Mouse (Mus musculus): ENCODE measurements around the gene Itga9. TPM values are rescaled to one million over a fixed set of nuclear protein-coding genes. Genes with fewer than 3 reads are reported as not detected.

The Itga9 gene
- polyA plus RNA-seq, 1 experiment, result 6.2 TPM

DNA sequence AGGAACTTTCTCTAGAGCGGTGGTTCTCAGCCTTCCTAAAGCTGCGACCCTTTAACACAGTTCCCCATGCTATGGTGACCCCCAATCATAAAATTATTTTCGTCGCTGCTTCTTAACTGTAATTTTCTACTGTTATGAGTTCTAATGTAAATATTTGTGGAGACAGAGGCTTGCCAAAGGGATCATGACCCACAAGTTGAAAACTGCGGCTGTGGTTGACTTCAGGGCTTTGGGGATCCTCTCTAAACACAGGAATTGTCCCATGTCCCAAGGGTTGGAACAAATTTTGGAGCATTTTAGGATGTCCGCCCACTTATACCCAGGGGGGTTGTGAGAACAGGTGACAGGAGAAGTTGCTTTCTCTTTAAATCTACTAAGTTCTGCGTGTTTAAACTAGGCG is 107.0 kb downstream of the Itga9 start:
- Histone ChIP-seq H3K4me3 (ENCODE audit: control insufficient read depth, low read depth, low read length) (no peak overlapping the region), H3K36me3 (ENCODE audit: control insufficient read depth, insufficient read depth, low read length) (no peaks in the 10 kb centered on the region), H3K27ac (ENCODE audit: control insufficient read depth, insufficient read depth, low read depth, low read length) (no peak overlapping the region), H3K27me3 (ENCODE audit: control insufficient read depth, insufficient read depth, low read length) (no peaks in the 10 kb centered on the region), H3K4me1 (ENCODE audit: control insufficient read depth, insufficient read depth, low read length) (no peaks in the 10 kb centered on the region)
- TF ChIP-seq CTCF (IDR thresholded peaks at IDR 0.05; ENCODE audit: control insufficient read depth, insufficient read depth, insufficient replicate concordance, low read depth, low read length), result no peak
- TF ChIP-seq POLR2A (IDR thresholded peaks at IDR 0.05; ENCODE audit: control insufficient read depth, low read depth, low read length), result no peak

- TF ChIP-seq CTCF (IDR thresholded peaks at IDR 0.05; ENCODE audit: control insufficient read depth, insufficient read depth, insufficient replicate concordance, low read depth, low read length), result no peak
- TF ChIP-seq POLR2A (IDR thresholded peaks at IDR 0.05; ENCODE audit: control insufficient read depth, low read depth, low read length), result no peak
Observed at GRCm38 (mm10) chr9:118714536-118714935, 108.0 kb downstream of the Itga9 start.

DNA sequence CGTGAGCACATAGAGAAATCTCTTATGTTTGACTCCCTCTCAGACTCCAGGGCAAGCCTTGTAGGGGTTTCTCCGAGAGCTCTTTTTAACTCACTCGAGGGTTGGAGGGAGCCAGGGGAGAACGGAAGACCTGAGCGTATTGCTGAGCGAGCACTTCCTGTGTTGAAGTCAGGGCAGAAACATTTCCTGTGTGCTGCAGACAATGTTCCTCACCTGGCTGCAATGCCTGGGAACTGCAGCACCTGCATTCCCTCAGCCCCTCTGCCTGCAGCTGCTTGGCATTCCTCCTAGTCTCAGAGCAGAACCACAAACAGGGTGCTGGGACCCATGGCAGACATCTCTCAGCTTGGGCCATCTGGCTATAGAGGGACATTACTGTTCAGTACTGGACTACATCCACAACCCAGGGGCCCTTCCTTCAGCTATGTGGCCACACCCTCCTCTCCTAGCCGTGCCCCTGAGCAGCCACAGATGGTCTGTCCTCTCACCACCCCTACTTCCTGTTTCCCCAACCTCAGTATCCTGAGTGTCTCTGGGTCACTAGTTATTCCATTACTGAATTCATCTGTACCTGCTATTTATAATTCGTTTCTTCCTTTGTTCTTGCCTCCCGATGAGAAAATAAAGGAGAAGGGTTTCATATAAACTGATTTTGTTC is 109.6 kb downstream of the Itga9 start:
- Histone ChIP-seq H3K27ac (ENCODE audit: control insufficient read depth, insufficient read depth, low read depth, low read length) (no peak overlapping the region), H3K27me3 (ENCODE audit: control insufficient read depth, insufficient read depth, low read length) (no peaks in the 10 kb centered on the region), H3K36me3 (ENCODE audit: control insufficient read depth, insufficient read depth, low read length) (no peaks in the 10 kb centered on the region), H3K4me3 (ENCODE audit: control insufficient read depth, low read depth, low read length) (no peak overlapping the region), H3K4me1 (ENCODE audit: control insufficient read depth, insufficient read depth, low read length) (no peaks in the 10 kb centered on the region)
- no peak for TF ChIP-seq CTCF (IDR thresholded peaks at IDR 0.05; ENCODE audit: control insufficient read depth, insufficient read depth, insufficient replicate concordance, low read depth, low read length)
- no peak for TF ChIP-seq POLR2A (IDR thresholded peaks at IDR 0.05; ENCODE audit: control insufficient read depth, low read depth, low read length)

More at GRCm38 (mm10) chr9:118714536-118714935, 108.0 kb downstream of the Itga9 start:
- no peaks in the 10 kb centered on the region for H3K36me3 ChIP-seq (ENCODE audit: control insufficient read depth, insufficient read depth, low read length)
- no peaks in the 10 kb centered on the region for H3K4me1 ChIP-seq (ENCODE audit: control insufficient read depth, insufficient read depth, low read length)
- H3K27ac ChIP-seq (ENCODE audit: control insufficient read depth, insufficient read depth, low read depth, low read length), result no peak overlapping the region
- no peak overlapping the region for H3K4me3 ChIP-seq (ENCODE audit: control insufficient read depth, low read depth, low read length)
- H3K27me3 ChIP-seq (ENCODE audit: control insufficient read depth, insufficient read depth, low read length), result no peaks in the 10 kb centered on the region

DNA sequence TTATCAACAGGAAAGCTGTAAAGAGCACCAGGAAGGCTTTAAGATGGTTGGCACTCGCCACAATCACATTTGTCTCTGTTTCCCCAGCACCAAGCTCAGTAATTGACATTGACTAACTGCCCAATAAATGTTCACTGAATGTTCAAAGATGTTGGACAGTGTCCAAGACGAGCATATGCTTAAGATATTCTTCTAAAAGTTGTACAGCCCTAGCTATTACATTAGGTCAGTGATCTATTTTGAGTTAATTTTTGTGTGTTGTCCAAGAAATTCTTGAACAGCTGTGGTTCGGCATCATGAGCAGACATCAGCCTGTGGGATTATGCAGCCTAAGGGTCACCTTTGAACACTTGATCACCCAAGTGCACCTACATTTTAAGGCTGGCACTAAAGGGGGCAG is 110.9 kb downstream of the Itga9 start:
- H3K36me3 ChIP-seq (ENCODE audit: control insufficient read depth, insufficient read depth, low read length), result no peaks in the 10 kb centered on the region
- no peak for TF ChIP-seq CTCF (IDR thresholded peaks at IDR 0.05; ENCODE audit: control insufficient read depth, insufficient read depth, insufficient replicate concordance, low read depth, low read length)
- no peak for TF ChIP-seq POLR2A (IDR thresholded peaks at IDR 0.05; ENCODE audit: control insufficient read depth, low read depth, low read length)
- no peak overlapping the region for H3K27ac ChIP-seq (ENCODE audit: control insufficient read depth, insufficient read depth, low read depth, low read length)
- no peaks in the 10 kb centered on the region for H3K27me3 ChIP-seq (ENCODE audit: control insufficient read depth, insufficient read depth, low read length)
- H3K4me1 ChIP-seq (ENCODE audit: control insufficient read depth, insufficient read depth, low read length), result no peaks in the 10 kb centered on the region
- H3K4me3 ChIP-seq (ENCODE audit: control insufficient read depth, low read depth, low read length), result no peak overlapping the region

DNA sequence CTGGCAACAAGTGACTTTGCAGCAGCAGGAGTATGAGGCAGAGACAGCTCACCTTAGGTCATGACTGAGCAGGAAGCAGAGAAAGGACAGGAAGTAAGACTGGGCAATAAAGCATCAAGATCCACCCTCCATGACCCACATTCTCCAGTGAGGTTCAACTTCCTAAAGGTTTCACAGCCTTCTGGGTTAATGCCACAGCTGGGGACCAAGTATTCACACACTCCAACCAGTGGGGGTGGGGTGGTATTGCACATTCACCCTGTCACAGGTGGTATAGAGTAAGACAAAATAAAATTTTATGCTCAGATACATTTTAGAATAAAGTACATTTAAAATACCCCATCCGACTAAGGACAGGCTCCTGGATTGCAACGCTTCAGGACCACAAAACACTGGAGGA is 112.0 kb downstream of the Itga9 start:
- Histone ChIP-seq H3K27ac (ENCODE audit: control insufficient read depth, insufficient read depth, low read depth, low read length) (no peak overlapping the region), H3K36me3 (ENCODE audit: control insufficient read depth, insufficient read depth, low read length) (no peaks in the 10 kb centered on the region), H3K4me3 (ENCODE audit: control insufficient read depth, low read depth, low read length) (no peak overlapping the region), H3K4me1 (ENCODE audit: control insufficient read depth, insufficient read depth, low read length) (no peaks in the 10 kb centered on the region), H3K27me3 (ENCODE audit: control insufficient read depth, insufficient read depth, low read length) (no peaks in the 10 kb centered on the region)
- no peak for TF ChIP-seq CTCF (IDR thresholded peaks at IDR 0.05; ENCODE audit: control insufficient read depth, insufficient read depth, insufficient replicate concordance, low read depth, low read length)
- no peak for TF ChIP-seq POLR2A (IDR thresholded peaks at IDR 0.05; ENCODE audit: control insufficient read depth, low read depth, low read length)

DNA sequence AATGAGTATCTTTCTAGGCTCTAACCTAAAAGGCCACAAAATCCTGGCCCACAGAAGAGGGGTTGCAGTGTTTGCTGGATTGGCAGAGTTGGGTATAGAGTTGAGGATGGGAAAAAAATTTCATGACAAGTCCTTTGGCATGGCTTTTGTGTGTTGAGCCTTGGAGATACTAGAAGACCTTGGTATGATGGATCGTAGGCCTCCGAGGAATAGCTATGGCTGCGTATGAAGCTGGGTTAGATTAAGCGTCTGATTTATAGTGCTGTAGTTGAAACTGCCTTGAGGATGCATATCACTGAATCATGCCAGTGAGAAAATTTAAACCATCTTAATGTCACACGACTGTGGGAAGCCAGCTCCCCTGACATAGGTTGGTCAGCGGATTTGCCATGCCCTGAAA is 114.6 kb downstream of the Itga9 start:
- H3K4me3 ChIP-seq (ENCODE audit: control insufficient read depth, low read depth, low read length), result no peak overlapping the region
- TF ChIP-seq CTCF (IDR thresholded peaks at IDR 0.05; ENCODE audit: control insufficient read depth, insufficient read depth, insufficient replicate concordance, low read depth, low read length) (no peak), POLR2A (IDR thresholded peaks at IDR 0.05; ENCODE audit: control insufficient read depth, low read depth, low read length) (no peak)

GRCm38 (mm10) chr9:118722789-118723325 is 116.4 kb downstream of the Itga9 start:
- no peaks in the 10 kb centered on the region for H3K27me3 ChIP-seq (ENCODE audit: control insufficient read depth, insufficient read depth, low read length)
- no peak overlapping the region for H3K4me3 ChIP-seq (ENCODE audit: control insufficient read depth, low read depth, low read length)
- no peaks in the 10 kb centered on the region for H3K36me3 ChIP-seq (ENCODE audit: control insufficient read depth, insufficient read depth, low read length)
- no peaks in the 10 kb centered on the region for H3K4me1 ChIP-seq (ENCODE audit: control insufficient read depth, insufficient read depth, low read length)
- no peak overlapping the region for H3K27ac ChIP-seq (ENCODE audit: control insufficient read depth, insufficient read depth, low read depth, low read length)
- TF ChIP-seq POLR2A (IDR thresholded peaks at IDR 0.05; ENCODE audit: control insufficient read depth, low read depth, low read length), result no peak
- no peak for TF ChIP-seq CTCF (IDR thresholded peaks at IDR 0.05; ENCODE audit: control insufficient read depth, insufficient read depth, insufficient replicate concordance, low read depth, low read length)

More for the DNA sequence above, 114.6 kb downstream of the Itga9 start:
- H3K4me1 ChIP-seq (ENCODE audit: control insufficient read depth, insufficient read depth, low read length), result no peaks in the 10 kb centered on the region
- no peaks in the 10 kb centered on the region for H3K36me3 ChIP-seq (ENCODE audit: control insufficient read depth, insufficient read depth, low read length)
- no peaks in the 10 kb centered on the region for H3K27me3 ChIP-seq (ENCODE audit: control insufficient read depth, insufficient read depth, low read length)
- H3K27ac ChIP-seq (ENCODE audit: control insufficient read depth, insufficient read depth, low read depth, low read length), result no peak overlapping the region
